Mouse (Mus musculus) liver, embryonic 11.5 days (tissue): ENCODE data around the gene Olfr545. TPM values are rescaled to one million over a fixed set of nuclear protein-coding genes. Genes with fewer than 3 reads are reported as not detected.

Source experiments
- ATAC-seq: fragments of 200-750 bp; cut with Nextera tagmentation; replicated peaks from 2 replicates; pipeline ENCODE4 v1.8.0; 2017; ENCODE audit warnings: moderate number of reproducible peaks, mild to moderate bottlenecking, moderate TSS enrichment, moderate library complexity; ENCODE audit not compliant: low FRiP score
- DNase-seq: peaks from one replicate; pipeline ENCODE4 v3.0.0-alpha.2; 2017; ENCODE audit warnings: low spot score
- H3K27ac ChIP-seq: fragments of 300-500 bp; sonication (generic); 2 replicates; pipeline ENCODE4 v1.5.1; 2014; ENCODE audit warnings: mild to moderate bottlenecking, low read depth, low read length, control low read depth
- H3K27me3 ChIP-seq: fragments of 300-500 bp; sonication (generic); replicated peaks from 2 replicates; pipeline ENCODE4 v1.6.1; 2014; ENCODE audit warnings: low read length, mixed read lengths; ENCODE audit not compliant: control insufficient read depth, insufficient read depth
- H3K36me3 ChIP-seq: fragments of 300-500 bp; sonication (generic); 2 replicates; pipeline ENCODE4 v1.6.1; 2014; ENCODE audit warnings: mild to moderate bottlenecking, low read length, moderate library complexity, mixed read lengths; ENCODE audit not compliant: control insufficient read depth, insufficient read depth
- H3K4me1 ChIP-seq: fragments of 300-500 bp; sonication (generic); replicated peaks from 2 replicates; pipeline ENCODE4 v1.6.1; 2014; ENCODE audit warnings: low read length, mixed read lengths; ENCODE audit not compliant: control insufficient read depth, insufficient read depth
- H3K4me2 ChIP-seq: fragments of 300-500 bp; sonication (generic); 2 replicates; pipeline ENCODE4 v1.6.1; 2014; ENCODE audit warnings: mild to moderate bottlenecking, control low read depth, moderate library complexity
- H3K4me3 ChIP-seq: fragments of 300-500 bp; sonication (generic); 2 replicates; pipeline ENCODE4 v1.5.1; 2014; ENCODE audit warnings: low read depth, low read length, control low read depth
- H3K9ac ChIP-seq: fragments of 300-500 bp; sonication (generic); 2 replicates; pipeline ENCODE4 v1.6.1; 2014; ENCODE audit warnings: low read depth, low read length, control low read depth
- H3K9me3 ChIP-seq: fragments of 300-500 bp; sonication (generic); 2 replicates; pipeline ENCODE4 v1.6.1; 2016; ENCODE audit warnings: low read length, inconsistent platforms, mixed read lengths; ENCODE audit not compliant: control insufficient read depth
- WGBS: fragments of 180-500 bp; shearing (Covaris S2); extraction: QIAGEN DNeasy Blood & Tissue Kit; methylation state at CpG from one replicate; pipeline ENCODE4 v1.1.7; 2014; 5-methylcytosine and 5-hydroxymethylcytosine counted together
- polyA plus RNA-seq: library from polyadenylated mRNA; unstranded; fragments of >200 nt; fragmentation: Nextera tagmentation; extraction: Ambion mirVana; gene quantifications from 2 replicates; pipeline ENCODE4 v1.2.1, GENCODE M21; 2014

Gene Olfr545
- polyA plus RNA-seq, 1 experiment from 2014 or later = 0.04 TPM

GRCm38 (mm10) chr7:102476601-102477000 is 22.8 kb downstream of the Olfr545 start:
- Histone ChIP-seq H3K9me3 (no peaks in the 10 kb centered on the region), H3K4me1 (no peaks in the 10 kb centered on the region; the same call in 1 of the 2 replicates), H3K27me3 (no peaks in the 10 kb centered on the region), H3K27ac (no peak overlapping the region), H3K36me3 (no peaks in the 10 kb centered on the region), H3K4me2 (no peak overlapping the region), H3K4me3 (no peak overlapping the region), H3K9ac (no peak overlapping the region)
- no peak for ATAC-seq
- no peak for DNase-seq
- WGBS = 92% methylated on average over 5 of the region's 5 CpGs

- peaks cover 9% of the 10 kb centered on the region for H3K36me3 ChIP-seq
- no peak overlapping the region for H3K4me3 ChIP-seq
- H3K9me3 ChIP-seq = no peaks in the 10 kb centered on the region
- no peaks in the 10 kb centered on the region for H3K4me1 ChIP-seq
- no peak overlapping the region for H3K4me2 ChIP-seq
- H3K27me3 ChIP-seq = no peaks in the 10 kb centered on the region
- DNase-seq = no peak
- no peak overlapping the region for H3K9ac ChIP-seq
- WGBS = 69% methylated on average over 5 of the region's 5 CpGs
- no peak for ATAC-seq
- H3K27ac ChIP-seq = no peak overlapping the region
These were observed 26.7 kb downstream of the Olfr545 start for GRCm38 (mm10) chr7:102472675-102473074.

GRCm38 (mm10) chr7:102467566-102467965 is 31.8 kb downstream of the Olfr545 start:
- H3K27ac ChIP-seq = no peak overlapping the region
- ATAC-seq = no peak
- H3K9me3 ChIP-seq = no peaks in the 10 kb centered on the region
- no peak for DNase-seq
- no peak overlapping the region for H3K4me3 ChIP-seq
- H3K9ac ChIP-seq = no peak overlapping the region
- peaks cover 51% of the 10 kb centered on the region for H3K36me3 ChIP-seq
- no peaks in the 10 kb centered on the region for H3K27me3 ChIP-seq
- H3K4me2 ChIP-seq = no peak overlapping the region
- 88% methylated on average over 8 of the region's 8 CpGs for WGBS
- no peaks in the 10 kb centered on the region for H3K4me1 ChIP-seq

- Histone ChIP-seq H3K27me3 (no peaks in the 10 kb centered on the region), H3K9ac (no peak overlapping the region), H3K4me3 (no peak overlapping the region), H3K9me3 (no peaks in the 10 kb centered on the region), H3K4me1 (no peaks in the 10 kb centered on the region), H3K27ac (no peak overlapping the region), H3K36me3 (peaks cover 72% of the 10 kb centered on the region), H3K4me2 (no peak overlapping the region)
- 88% methylated on average over 5 of the region's 5 CpGs for WGBS
- ATAC-seq (no peak), DNase-seq (no peak)
These were observed 40.6 kb downstream of the Olfr545 start for GRCm38 (mm10) chr7:102458618-102459380.

- no peak overlapping the region for H3K4me3 ChIP-seq
- WGBS = 94% methylated on average over 9 of the region's 9 CpGs
- peaks cover 12% of the 10 kb centered on the region for H3K4me1 ChIP-seq
- H3K9ac ChIP-seq = no peak overlapping the region
- no peak overlapping the region for H3K4me2 ChIP-seq
- H3K9me3 ChIP-seq = no peaks in the 10 kb centered on the region
- peaks cover 38% of the 10 kb centered on the region for H3K36me3 ChIP-seq
- ATAC-seq = no peak
- H3K27me3 ChIP-seq = no peaks in the 10 kb centered on the region
- H3K27ac ChIP-seq = no peak overlapping the region
- DNase-seq = no peak
These were observed 52.9 kb downstream of the Olfr545 start for GRCm38 (mm10) chr7:102446438-102446837.

- ATAC-seq = peak; percentile 72
- peak overlapping the region; percentile 59 for H3K9ac ChIP-seq
- H3K4me3 ChIP-seq = peak overlapping the region; percentile 50
- DNase-seq = no peak
- H3K4me2 ChIP-seq = peak overlapping the region; percentile 88
- H3K9me3 ChIP-seq = no peaks in the 10 kb centered on the region
- H3K27ac ChIP-seq = peak overlapping the region; percentile 61
- peaks cover 27% of the 10 kb centered on the region for H3K36me3 ChIP-seq
- no peaks in the 10 kb centered on the region for H3K27me3 ChIP-seq
- 44% methylated on average over 2 of the region's 2 CpGs for WGBS
- H3K4me1 ChIP-seq = peaks cover 12% of the 10 kb centered on the region
These were observed 55.1 kb downstream of the Olfr545 start for GRCm38 (mm10) chr7:102444301-102444700.

GRCm38 (mm10) chr7:102442432-102442831 is 56.9 kb downstream of the Olfr545 start:
- no peak for DNase-seq
- Histone ChIP-seq H3K4me3 (peak overlapping the region; percentile 92), H3K36me3 (peaks cover 17% of the 10 kb centered on the region), H3K9ac (peak overlapping the region; percentile 98), H3K4me1 (peaks cover 12% of the 10 kb centered on the region), H3K4me2 (peak overlapping the region; percentile 88), H3K27me3 (no peaks in the 10 kb centered on the region), H3K9me3 (no peaks in the 10 kb centered on the region), H3K27ac (peak overlapping the region; percentile 98)
- WGBS = 3% methylated on average over 4 of the region's 4 CpGs
- ATAC-seq = no peak

GRCm38 (mm10) chr7:102441657-102442391 is 57.5 kb downstream of the Olfr545 start, which contains the start of gene Rrm1:
TSS of gene Rrm1 (plus strand) at chr7:102441695.
- Histone ChIP-seq H3K9me3 (no peaks in the 10 kb centered on the region), H3K4me2 (peak within 1 kb of the TSS; percentile 88), H3K4me1 (peaks cover 12% of the 10 kb centered on the region), H3K36me3 (peaks cover 17% of the 10 kb centered on the region), H3K27me3 (no peaks in the 10 kb centered on the region), H3K9ac (peak within 1 kb of the TSS; percentile 98), H3K4me3 (peak within 1 kb of the TSS; percentile 92), H3K27ac (peak within 1 kb of the TSS; percentile 98)
- ATAC-seq (peak; percentile 92), DNase-seq (peak; percentile 92)
- WGBS = under 1% methylated on average over 56 of the region's 56 CpGs
